Mouse (Mus musculus) megakaryocyte, embryonic 14.5 days (primary cell): ENCODE data around the gene Sulf2.

Experiments
- FLI1 ChIP-seq: IDR thresholded peaks from 2 replicates; pipeline ENCODE4 v1.6.1; 2012; ENCODE audit warnings: low read length, inconsistent platforms, mixed read lengths
- GATA1 ChIP-seq: IDR thresholded peaks from 3 replicates; pipeline ENCODE4 v1.6.1; 2012; ENCODE audit warnings: mixed read lengths, low read length, inconsistent platforms, borderline replicate concordance

DNA sequence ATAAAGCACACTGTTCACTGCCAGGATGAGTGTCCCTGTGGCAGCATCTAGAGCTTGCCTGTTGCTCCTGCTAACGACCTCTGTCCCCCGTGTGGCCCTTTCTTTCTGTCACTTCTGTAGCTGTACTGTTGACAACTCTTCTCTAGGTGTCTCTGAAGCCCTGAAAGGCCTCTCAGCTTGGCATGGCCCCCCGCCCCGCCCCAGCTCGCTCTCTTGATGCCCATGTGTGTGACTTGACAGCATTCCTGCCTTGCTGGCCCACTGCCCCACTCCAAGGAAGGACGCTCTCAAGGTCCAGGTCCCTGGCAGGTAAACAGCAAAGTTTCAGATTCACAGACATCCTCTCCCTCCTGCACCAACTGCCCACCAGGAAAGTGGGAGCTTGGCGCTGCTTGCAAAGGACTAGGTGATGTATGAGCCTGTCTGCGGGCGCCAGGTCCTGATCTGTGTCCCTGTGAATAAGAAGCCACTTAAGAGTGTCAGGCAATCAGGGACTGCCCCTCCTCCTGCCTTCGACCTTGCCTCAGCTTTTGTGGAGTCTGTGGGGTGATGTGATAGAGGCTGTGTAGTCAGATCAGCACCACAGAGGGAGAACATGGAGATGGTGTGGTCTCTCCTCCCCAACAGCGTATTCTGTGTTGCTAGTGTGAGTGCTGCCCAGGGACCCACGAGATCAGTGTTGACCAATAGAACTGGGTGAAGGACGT is 40.8 kb upstream of the Sulf2 start:
- TF ChIP-seq GATA1 = no peak
- no peak for TF ChIP-seq FLI1
